Mouse (Mus musculus) thymus, postnatal 14 days (tissue): ENCODE data around the gene Rbp3.

Source experiments
- DNase-seq: peaks from one replicate; pipeline ENCODE4 v3.0.0; 2021

Rbp3 gene

DNA sequence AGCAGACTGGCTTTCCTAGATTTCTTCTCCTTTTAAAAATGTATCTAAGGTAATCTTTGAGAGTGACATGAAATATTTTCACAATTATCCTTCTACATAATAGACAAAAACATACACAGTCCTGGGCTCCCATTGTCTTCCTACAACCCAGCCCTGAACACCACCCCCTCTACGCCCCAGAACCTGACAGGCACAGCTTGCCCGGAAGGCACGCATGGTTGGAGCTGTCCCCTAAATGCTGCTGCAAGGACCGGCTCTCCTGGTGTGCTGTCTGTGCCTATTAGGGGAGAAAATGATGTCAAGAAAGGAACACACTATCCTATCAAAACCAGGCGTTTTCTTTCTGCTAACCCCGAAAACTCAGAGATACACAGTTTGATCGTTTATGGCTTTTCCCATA lies 23.9 kb downstream of the Rbp3 start:
- DNase-seq: no peak

- no peak for DNase-seq
Observed at GRCm38 (mm10) chr14:33978604-33979059, 24.8 kb downstream of the Rbp3 start, which contains the start of gene Zfp488. Gene Zfp488, minus strand, starts transcription at chr14:33978764.

GRCm38 (mm10) chr14:33989201-33989600 lies 35.4 kb downstream of the Rbp3 start:
- DNase-seq: no peak

DNA sequence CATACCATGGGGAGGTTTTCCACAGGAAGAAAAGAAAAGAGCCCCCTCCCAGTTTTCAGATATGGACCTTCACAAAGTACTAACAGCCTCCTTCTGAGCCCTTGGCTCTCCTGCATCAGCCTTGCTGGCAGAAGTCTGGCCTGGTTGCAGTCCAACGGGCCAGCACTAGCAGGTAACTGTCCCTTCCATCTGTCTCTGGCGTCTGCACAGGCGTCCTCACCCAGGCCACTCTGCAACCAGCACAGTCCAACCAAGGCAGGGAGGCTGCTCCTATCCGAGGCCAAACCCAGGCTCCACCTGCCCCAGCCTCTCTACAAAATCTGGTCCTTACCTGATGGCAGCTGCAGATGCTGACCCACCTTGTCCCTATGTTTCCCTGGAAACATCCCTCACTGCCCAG lies 38.2 kb downstream of the Rbp3 start:
- DNase-seq: no peak

DNA sequence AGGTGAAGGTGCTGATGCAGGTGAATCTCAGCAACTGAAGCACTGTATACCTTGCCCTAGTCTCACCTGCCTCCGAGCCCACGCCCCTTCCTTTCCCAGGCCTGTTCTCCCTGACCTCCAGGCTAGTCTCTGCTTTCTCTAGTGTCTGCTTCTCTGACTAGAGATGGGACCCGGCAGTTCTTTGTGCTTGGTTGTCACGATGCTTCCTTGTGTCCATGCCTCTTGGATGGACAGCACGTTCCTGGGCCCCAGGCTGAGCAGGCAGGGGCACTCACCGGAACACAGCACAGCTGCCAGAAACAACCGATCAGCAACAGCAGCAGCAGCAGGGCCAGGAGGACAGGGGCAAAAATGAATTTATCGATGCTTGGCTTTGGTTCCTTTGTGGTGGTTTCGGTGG lies 39.2 kb downstream of the Rbp3 start:
- DNase-seq: no peak

GRCm38 (mm10) chr14:33993521-33994289 lies 39.9 kb downstream of the Rbp3 start:
- DNase-seq: no peak

GRCm38 (mm10) chr14:33997427-33997826 lies 43.6 kb downstream of the Rbp3 start:
- DNase-seq: no peak

- DNase-seq: no peak
Observed at GRCm38 (mm10) chr14:34000076-34000475, 46.3 kb downstream of the Rbp3 start.

GRCm38 (mm10) chr14:34001445-34001844 lies 47.6 kb downstream of the Rbp3 start:
- DNase-seq: no peak

DNA sequence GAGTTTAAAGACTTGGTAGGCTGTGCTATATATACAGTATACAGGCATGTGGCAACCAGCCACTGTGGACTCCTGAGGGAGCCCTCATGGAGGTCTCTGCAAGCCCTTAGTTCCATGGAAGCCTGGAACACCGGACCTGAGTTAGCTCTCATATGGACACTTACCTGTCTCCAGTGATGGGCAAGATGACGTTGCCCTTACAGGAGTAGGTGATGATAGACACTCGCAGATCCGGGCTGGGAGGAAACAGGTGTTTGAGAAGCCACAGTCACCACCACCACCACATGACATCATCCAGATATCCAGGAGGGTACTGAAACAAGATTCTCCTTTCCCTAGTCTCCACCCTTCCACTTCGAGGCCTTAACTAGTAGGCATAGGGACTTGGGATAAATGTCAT lies 48.6 kb downstream of the Rbp3 start:
- DNase-seq: no peak
